In genomic region chr1:33174646-33175435, GRCm38 (mm10) we compare ENCODE assay signal across 10 mouse cellular contexts.
A peak's percentile ranks its signal among the peaks of the same experiment; 100 is the strongest.
DNase-seq lines count a peak whose midpoint lies in the region; ATAC-seq and TF ChIP-seq lines count a peak whose summit lies in the region.
"Had no signal": no experiment of that assay in that cellular context is flagged by ENCODE, and none has a peak within 500 bp of the region (broad histone marks: within the 10 kb centered on the region; RNA-seq: fewer than 3 reads in every experiment).

No protein-coding gene starts in this region.

- H3K27me3 ChIP-seq in neural tube, embryonic 13.5 days: no peaks in the 10 kb centered on the region
- no peaks in the 10 kb centered on the region for H3K27me3 ChIP-seq in kidney, adult 2 months (replicated peaks; ENCODE audit: control insufficient read depth, insufficient read depth, low read length)
- H3K27me3 ChIP-seq: kidney, embryonic 15.5 days had no signal

- H3K4me2 ChIP-seq in neural tube, embryonic 13.5 days: no peak overlapping the region
- H3K4me2 ChIP-seq: kidney, embryonic 15.5 days had no signal

- H3K36me3 ChIP-seq in neural tube, embryonic 13.5 days: no peaks in the 10 kb centered on the region
- no peaks in the 10 kb centered on the region for H3K36me3 ChIP-seq in kidney, adult 2 months (ENCODE audit: control insufficient read depth, insufficient read depth, low read length)
- H3K36me3 ChIP-seq: kidney, embryonic 15.5 days had no signal

- H3K9me3 ChIP-seq in neural tube, embryonic 13.5 days: no peaks in the 10 kb centered on the region
- H3K9me3 ChIP-seq: kidney, embryonic 15.5 days had no signal

- no peak for TF ChIP-seq CTCF in kidney, adult 2 months (conservative IDR thresholded peaks at IDR 0.05; ENCODE audit: insufficient read depth, insufficient read length, low read depth, low read length)

- intact Hi-C loops in left cerebral cortex, postnatal 25 days (cut with DNase I): no loop called here

- 0 out of 2 replicates have a peak, but pooled peaks have one; percentile 53 for ATAC-seq in neural tube, embryonic 13.5 days (ENCODE audit: low read depth)
- no peak for ATAC-seq in megakaryocyte, adult 5-6 weeks (ENCODE audit: poor library complexity, severe bottlenecking)

- peaks cover 6% of the 10 kb centered on the region; the same call in 1 of the 2 replicates for H3K4me1 ChIP-seq in neural tube, embryonic 13.5 days (replicated peaks)
- H3K4me1 ChIP-seq in kidney, adult 2 months (ENCODE audit: control insufficient read depth, insufficient read depth, low read length): no peaks in the 10 kb centered on the region
- H3K4me1 ChIP-seq: kidney, embryonic 15.5 days had no signal

- H3K4me3 ChIP-seq in neural tube, embryonic 13.5 days: no peak overlapping the region
- no peak overlapping the region for H3K4me3 ChIP-seq in kidney, adult 2 months (ENCODE audit: insufficient read depth, low read depth, low read length)
- H3K4me3 ChIP-seq: kidney, embryonic 15.5 days had no signal

- H3K9ac ChIP-seq in neural tube, embryonic 13.5 days: no peak overlapping the region
- H3K9ac ChIP-seq: kidney, embryonic 15.5 days had no signal

- WGBS in neural tube, embryonic 13.5 days: 65% methylated on average over 10 of the region's 10 CpGs
- 68% methylated on average over 10 of the region's 10 CpGs for WGBS in kidney, adult 2 months

- H3K27ac ChIP-seq in neural tube, embryonic 13.5 days (replicated peaks): peak overlapping the region; percentile 47; the same call in 1 of the 2 replicates
- no peak overlapping the region for H3K27ac ChIP-seq in kidney, adult 2 months (ENCODE audit: insufficient read depth, low read depth, low read length)
- H3K27ac ChIP-seq: kidney, embryonic 15.5 days had no signal

- no peak for DNase-seq in neural tube, embryonic 10.5 days (ENCODE audit: extremely low spot score, low spot score)
- peak; percentile 46 to 59 for DNase-seq in frontal cortex, postnatal 36 days (ENCODE audit: low spot score in 2 of 2)
- peak; percentile 51 to 80 for DNase-seq in left cerebral cortex, postnatal 25 days (ENCODE audit: low spot score in 2 of 2)
- peak; percentile 70 for DNase-seq in telencephalon, adult 2 months (ENCODE audit: low read depth, low spot score)
- DNase-seq in gastrocnemius, adult 18-20 months (ENCODE audit: low spot score): no peak
- DNase-seq in kidney, adult 2 months: no peak
- DNase-seq: lung, postnatal 10 days had no signal

- TF ChIP-seq POLR2A in kidney, adult 2 months (IDR thresholded peaks at IDR 0.05; ENCODE audit: low read depth, low read length): no peak

Comparison
In these comparisons a context has a peak if more than half of its experiments do, and no peak if none do; other contexts are left out.
1. DNase-seq: peak in frontal cortex, postnatal 36 days (2 of 2), left cerebral cortex, postnatal 25 days (2 of 2) and telencephalon, adult 2 months (single experiment); none in neural tube, embryonic 10.5 days (single experiment), gastrocnemius, adult 18-20 months (single experiment) and kidney, adult 2 months (single experiment).